Mouse (Mus musculus): ENCODE data around the gene Irx6. TPM values are rescaled to one million over a fixed set of nuclear protein-coding genes. Genes with fewer than 3 reads are reported as not detected.

The Irx6 gene
- polyA plus RNA-seq, 1 experiment from 2014 or later: 0.67 TPM

GRCm38 (mm10) chr8:92713286-92713685, 39.2 kb downstream of the Irx6 start:
- no peak for ATAC-seq (ENCODE audit: low read depth)
- H3K4me2 ChIP-seq (ENCODE audit: low read depth, low read length): no peak overlapping the region
- no peaks in the 10 kb centered on the region for H3K27me3 ChIP-seq (ENCODE audit: control insufficient read depth, insufficient read depth, low read length)
- H3K9me3 ChIP-seq (ENCODE audit: control insufficient read depth, low read length): no peaks in the 10 kb centered on the region
- H3K36me3 ChIP-seq (ENCODE audit: control insufficient read depth, insufficient read depth, low read length): no peaks in the 10 kb centered on the region
- H3K4me1 ChIP-seq (ENCODE audit: control insufficient read depth, insufficient read depth, low read length): no peaks in the 10 kb centered on the region
- H3K27ac ChIP-seq (ENCODE audit: low read depth, low read length): no peak overlapping the region
- no peak overlapping the region for H3K4me3 ChIP-seq (ENCODE audit: low read depth, low read length)
- 87% methylated on average over 1 of the region's 1 CpGs for WGBS
- no peak overlapping the region for H3K9ac ChIP-seq (replicated peaks; ENCODE audit: low read depth, low read length)

GRCm38 (mm10) chr8:92717418-92717817, 43.3 kb downstream of the Irx6 start:
- Histone ChIP-seq H3K4me2 (ENCODE audit: low read depth, low read length) (no peak overlapping the region), H3K4me3 (ENCODE audit: low read depth, low read length) (no peak overlapping the region), H3K36me3 (ENCODE audit: control insufficient read depth, insufficient read depth, low read length) (no peaks in the 10 kb centered on the region), H3K9me3 (ENCODE audit: control insufficient read depth, low read length) (no peaks in the 10 kb centered on the region), H3K9ac (replicated peaks; ENCODE audit: low read depth, low read length) (no peak overlapping the region), H3K4me1 (ENCODE audit: control insufficient read depth, insufficient read depth, low read length) (no peaks in the 10 kb centered on the region), H3K27ac (ENCODE audit: low read depth, low read length) (no peak overlapping the region), H3K27me3 (ENCODE audit: control insufficient read depth, insufficient read depth, low read length) (no peaks in the 10 kb centered on the region)
- ATAC-seq (ENCODE audit: low read depth): no peak
- 78% methylated on average over 4 of the region's 4 CpGs for WGBS

GRCm38 (mm10) chr8:92718057-92718456, 44.0 kb downstream of the Irx6 start:
- H3K27me3 ChIP-seq (ENCODE audit: control insufficient read depth, insufficient read depth, low read length): no peaks in the 10 kb centered on the region
- no peak for ATAC-seq (ENCODE audit: low read depth)
- no peak overlapping the region for H3K27ac ChIP-seq (ENCODE audit: low read depth, low read length)
- H3K4me1 ChIP-seq (ENCODE audit: control insufficient read depth, insufficient read depth, low read length): no peaks in the 10 kb centered on the region
- H3K4me2 ChIP-seq (ENCODE audit: low read depth, low read length): no peak overlapping the region
- WGBS: 86% methylated on average over 5 of the region's 5 CpGs
- no peak overlapping the region for H3K9ac ChIP-seq (replicated peaks; ENCODE audit: low read depth, low read length)
- no peaks in the 10 kb centered on the region for H3K36me3 ChIP-seq (ENCODE audit: control insufficient read depth, insufficient read depth, low read length)
- no peaks in the 10 kb centered on the region for H3K9me3 ChIP-seq (ENCODE audit: control insufficient read depth, low read length)
- no peak overlapping the region for H3K4me3 ChIP-seq (ENCODE audit: low read depth, low read length)

GRCm38 (mm10) chr8:92721266-92721935, 47.3 kb downstream of the Irx6 start:
- Histone ChIP-seq H3K27ac (ENCODE audit: low read depth, low read length) (no peak overlapping the region), H3K4me1 (ENCODE audit: control insufficient read depth, insufficient read depth, low read length) (no peaks in the 10 kb centered on the region), H3K9ac (replicated peaks; ENCODE audit: low read depth, low read length) (no peak overlapping the region), H3K27me3 (ENCODE audit: control insufficient read depth, insufficient read depth, low read length) (no peaks in the 10 kb centered on the region; the same call in 1 of the 2 replicates), H3K9me3 (ENCODE audit: control insufficient read depth, low read length) (no peaks in the 10 kb centered on the region), H3K36me3 (ENCODE audit: control insufficient read depth, insufficient read depth, low read length) (no peaks in the 10 kb centered on the region), H3K4me3 (ENCODE audit: low read depth, low read length) (no peak overlapping the region), H3K4me2 (ENCODE audit: low read depth, low read length) (no peak overlapping the region)
- peak; percentile 91 for ATAC-seq (ENCODE audit: low read depth)
- 40% methylated on average over 12 of the region's 12 CpGs for WGBS

- Histone ChIP-seq H3K4me2 (ENCODE audit: low read depth, low read length) (no peak overlapping the region), H3K4me1 (ENCODE audit: control insufficient read depth, insufficient read depth, low read length) (no peaks in the 10 kb centered on the region), H3K9me3 (ENCODE audit: control insufficient read depth, low read length) (no peaks in the 10 kb centered on the region), H3K27ac (ENCODE audit: low read depth, low read length) (no peak overlapping the region), H3K9ac (replicated peaks; ENCODE audit: low read depth, low read length) (no peak overlapping the region), H3K4me3 (ENCODE audit: low read depth, low read length) (no peak overlapping the region), H3K27me3 (ENCODE audit: control insufficient read depth, insufficient read depth, low read length) (no peaks in the 10 kb centered on the region; the same call in 1 of the 2 replicates), H3K36me3 (ENCODE audit: control insufficient read depth, insufficient read depth, low read length) (no peaks in the 10 kb centered on the region)
- no peak for ATAC-seq (ENCODE audit: low read depth)
- WGBS: 46% methylated on average over 8 of the region's 8 CpGs
These were observed 47.8 kb downstream of the Irx6 start for GRCm38 (mm10) chr8:92721936-92722321.

GRCm38 (mm10) chr8:92723320-92723719, 49.2 kb downstream of the Irx6 start:
- Histone ChIP-seq H3K27ac (ENCODE audit: low read depth, low read length) (no peak overlapping the region), H3K27me3 (ENCODE audit: control insufficient read depth, insufficient read depth, low read length) (no peaks in the 10 kb centered on the region; the same call in 1 of the 2 replicates), H3K36me3 (ENCODE audit: control insufficient read depth, insufficient read depth, low read length) (no peaks in the 10 kb centered on the region), H3K4me3 (ENCODE audit: low read depth, low read length) (no peak overlapping the region), H3K9ac (replicated peaks; ENCODE audit: low read depth, low read length) (no peak overlapping the region), H3K4me2 (ENCODE audit: low read depth, low read length) (no peak overlapping the region), H3K4me1 (ENCODE audit: control insufficient read depth, insufficient read depth, low read length) (no peaks in the 10 kb centered on the region), H3K9me3 (ENCODE audit: control insufficient read depth, low read length) (no peaks in the 10 kb centered on the region)
- no peak for ATAC-seq (ENCODE audit: low read depth)
- 30% methylated on average over 6 of the region's 6 CpGs for WGBS

GRCm38 (mm10) chr8:92723947-92724346, 49.9 kb downstream of the Irx6 start:
- Histone ChIP-seq H3K9me3 (ENCODE audit: control insufficient read depth, low read length) (no peaks in the 10 kb centered on the region), H3K4me2 (ENCODE audit: low read depth, low read length) (no peak overlapping the region), H3K36me3 (ENCODE audit: control insufficient read depth, insufficient read depth, low read length) (no peaks in the 10 kb centered on the region), H3K27ac (ENCODE audit: low read depth, low read length) (no peak overlapping the region), H3K27me3 (ENCODE audit: control insufficient read depth, insufficient read depth, low read length) (no peaks in the 10 kb centered on the region; the same call in 1 of the 2 replicates), H3K4me3 (ENCODE audit: low read depth, low read length) (no peak overlapping the region), H3K9ac (replicated peaks; ENCODE audit: low read depth, low read length) (no peak overlapping the region), H3K4me1 (ENCODE audit: control insufficient read depth, insufficient read depth, low read length) (no peaks in the 10 kb centered on the region)
- 17% methylated on average over 7 of the region's 7 CpGs for WGBS
- no peak for ATAC-seq (ENCODE audit: low read depth)

GRCm38 (mm10) chr8:92724359-92724758, 50.3 kb downstream of the Irx6 start:
- H3K27ac ChIP-seq (ENCODE audit: low read depth, low read length): no peak overlapping the region
- no peaks in the 10 kb centered on the region for H3K4me1 ChIP-seq (ENCODE audit: control insufficient read depth, insufficient read depth, low read length)
- no peaks in the 10 kb centered on the region for H3K36me3 ChIP-seq (ENCODE audit: control insufficient read depth, insufficient read depth, low read length)
- no peak overlapping the region for H3K4me2 ChIP-seq (ENCODE audit: low read depth, low read length)
- no peak for ATAC-seq (ENCODE audit: low read depth)
- WGBS: 61% methylated on average over 8 of the region's 8 CpGs
- no peaks in the 10 kb centered on the region; the same call in 1 of the 2 replicates for H3K27me3 ChIP-seq (ENCODE audit: control insufficient read depth, insufficient read depth, low read length)
- no peaks in the 10 kb centered on the region for H3K9me3 ChIP-seq (ENCODE audit: control insufficient read depth, low read length)
- H3K9ac ChIP-seq (replicated peaks; ENCODE audit: low read depth, low read length): no peak overlapping the region
- no peak overlapping the region for H3K4me3 ChIP-seq (ENCODE audit: low read depth, low read length)
